In genomic region chrX:132452986-132453385, GRCm38 (mm10) we compare ENCODE assay signal across 14 mouse cellular contexts.
DNase-seq lines count a peak whose midpoint lies in the region; ATAC-seq lines count a peak whose summit lies in the region.
"Had no signal": no experiment of that assay in that cellular context is flagged by ENCODE, and none has a peak within 500 bp of the region (broad histone marks: within the 10 kb centered on the region; RNA-seq: fewer than 3 reads in every experiment).

No protein-coding gene starts in this region.

- H3K27me3 ChIP-seq in embryonic facial prominence, embryonic 11.5 days (ENCODE audit: control insufficient read depth, insufficient read depth, low read length) = no peaks in the 10 kb centered on the region
- no peaks in the 10 kb centered on the region; the same call in 1 of the 2 replicates for H3K27me3 ChIP-seq in embryonic facial prominence, embryonic 10.5 days (replicated peaks; ENCODE audit: low read depth, poor library complexity, severe bottlenecking)
- H3K27me3 ChIP-seq: embryonic facial prominence, embryonic 15.5 days; liver, embryonic 13.5 days had no signal

- H3K36me3 ChIP-seq in embryonic facial prominence, embryonic 11.5 days (replicated peaks; ENCODE audit: control insufficient read depth, insufficient read depth, low read depth, low read length) = no peaks in the 10 kb centered on the region
- H3K36me3 ChIP-seq in embryonic facial prominence, embryonic 10.5 days (replicated peaks) = no peaks in the 10 kb centered on the region
- H3K36me3 ChIP-seq: embryonic facial prominence, embryonic 15.5 days; liver, embryonic 13.5 days had no signal

- no peak for ATAC-seq in embryonic facial prominence, embryonic 11.5 days (replicated peaks; ENCODE audit: insufficient number of reproducible peaks, low FRiP score, low TSS enrichment, low read depth)

- H3K27ac ChIP-seq in embryonic facial prominence, embryonic 11.5 days (replicated peaks; ENCODE audit: low read depth, low read length) = no peak overlapping the region
- H3K27ac ChIP-seq in embryonic facial prominence, embryonic 10.5 days (replicated peaks) = no peak overlapping the region
- H3K27ac ChIP-seq: embryonic facial prominence, embryonic 15.5 days; liver, embryonic 13.5 days had no signal

- peak; percentile 17 for DNase-seq in embryonic facial prominence, embryonic 11.5 days (ENCODE audit: low spot score)
- no peak for DNase-seq in embryonic facial prominence, embryonic 10.5 days (ENCODE audit: low spot score)
- peak; percentile 3 for DNase-seq in layer of hippocampus, adult 11-12 months (ENCODE audit: low spot score)
- DNase-seq in layer of hippocampus, adult 9-11 months = no peak
- DNase-seq in ES-CJ7 (ENCODE audit: low read depth, low spot score) = peak; percentile 5
- DNase-seq in embryo, embryonic 10.5 days (ENCODE audit: low spot score) = peak; percentile 18
- no peak for DNase-seq in spleen, postnatal 14 days (ENCODE audit: low spot score in 2 of 2)
- DNase-seq in cerebellum, adult 9-11 months = no peak
- DNase-seq: cerebellum, adult 18-20 months; kidney, adult 8-10 months; liver, embryonic 13.5 days; spleen, adult 18-20 months; thymus, postnatal 14 days had no signal

- H3K4me2 ChIP-seq in embryonic facial prominence, embryonic 11.5 days (ENCODE audit: low read depth, low read length) = no peak overlapping the region
- H3K4me2 ChIP-seq: embryonic facial prominence, embryonic 15.5 days; liver, embryonic 13.5 days had no signal

- H3K9me3 ChIP-seq in embryonic facial prominence, embryonic 11.5 days (replicated peaks; ENCODE audit: control insufficient read depth, low read length) = no peaks in the 10 kb centered on the region
- H3K9me3 ChIP-seq in embryonic facial prominence, embryonic 10.5 days = no peaks in the 10 kb centered on the region
- H3K9me3 ChIP-seq: embryonic facial prominence, embryonic 15.5 days; liver, embryonic 13.5 days had no signal

- H3K9ac ChIP-seq in embryonic facial prominence, embryonic 11.5 days (replicated peaks; ENCODE audit: low read length) = no peak overlapping the region
- H3K9ac ChIP-seq: embryonic facial prominence, embryonic 15.5 days; liver, embryonic 13.5 days had no signal

- WGBS in embryonic facial prominence, embryonic 11.5 days = 35% methylated on average over 2 of the region's 2 CpGs
- 50% methylated on average over 2 of the region's 2 CpGs for WGBS in embryonic facial prominence, embryonic 10.5 days

- H3K4me3 ChIP-seq in embryonic facial prominence, embryonic 11.5 days (ENCODE audit: low read depth, low read length) = no peak overlapping the region
- H3K4me3 ChIP-seq in embryonic facial prominence, embryonic 10.5 days = no peak overlapping the region
- H3K4me3 ChIP-seq: embryonic facial prominence, embryonic 15.5 days; liver, embryonic 13.5 days had no signal

- H3K4me1 ChIP-seq in embryonic facial prominence, embryonic 11.5 days (ENCODE audit: control insufficient read depth, insufficient read depth, low read length) = no peaks in the 10 kb centered on the region
- no peaks in the 10 kb centered on the region for H3K4me1 ChIP-seq in embryonic facial prominence, embryonic 10.5 days
- H3K4me1 ChIP-seq: embryonic facial prominence, embryonic 15.5 days; liver, embryonic 13.5 days had no signal

Comparison
In these comparisons a context has a peak if more than half of its experiments do, and no peak if none do; other contexts are left out.
1. DNase-seq: peak in embryonic facial prominence, embryonic 11.5 days (single experiment), layer of hippocampus, adult 11-12 months (single experiment), ES-CJ7 (single experiment) and embryo, embryonic 10.5 days (single experiment); none in embryonic facial prominence, embryonic 10.5 days (single experiment), layer of hippocampus, adult 9-11 months (single experiment), spleen, postnatal 14 days (0 of 2) and cerebellum, adult 9-11 months (single experiment).